Mouse (Mus musculus) myocyte (in vitro differentiated cells): Measurements from ENCODE around the gene Tmem132d. TPM values are rescaled to one million over a fixed set of nuclear protein-coding genes. Genes with fewer than 3 reads are reported as not detected.

Source experiments
- H3K27me3 ChIP-seq: one replicate; pipeline ENCODE4 v1.6.1; 2011; ENCODE audit not compliant: control insufficient read depth, insufficient read depth, insufficient read length
- H3K36me3 ChIP-seq: one replicate; pipeline ENCODE4 v1.6.1; 2011; ENCODE audit not compliant: control insufficient read depth, insufficient read depth
- H3K4me2 ChIP-seq: one replicate; pipeline ENCODE4 v1.6.1; 2011; ENCODE audit warnings: low read depth, control low read depth
- H3K4me3 ChIP-seq: one replicate; pipeline ENCODE4 v1.5.1; 2011; ENCODE audit warnings: mild to moderate bottlenecking, control low read depth, moderate library complexity
- H3K79me2 ChIP-seq: one replicate; pipeline ENCODE4 v1.6.1; 2011; ENCODE audit not compliant: control insufficient read depth, insufficient read depth
- H3ac ChIP-seq: one replicate; pipeline ENCODE4 v1.6.1; 2011; ENCODE audit not compliant: control insufficient read depth, insufficient read length
- E2F4 ChIP-seq: IDR thresholded peaks from one replicate; pipeline ENCODE4 v1.6.1; 2011; ENCODE audit warnings: mild to moderate bottlenecking, control low read depth, moderate library complexity; ENCODE audit not compliant: insufficient read depth
- MAX ChIP-seq: IDR thresholded peaks from one replicate; pipeline ENCODE4 v1.6.1; 2011; ENCODE audit warnings: low read depth, mild to moderate bottlenecking, control low read depth
- MYOD1 ChIP-seq, 3 experiments: IDR thresholded peaks; one replicate each; pipeline ENCODE4 v1.6.1; 2011; ENCODE audit warnings: control low read depth in 2 of 3, low read depth in 2 of 3, mild to moderate bottlenecking in 2 of 3, moderate library complexity in 1 of 3; ENCODE audit not compliant: insufficient read length in 2 of 3, control insufficient read depth in 1 of 3
- REST ChIP-seq: IDR thresholded peaks from one replicate; pipeline ENCODE4 v1.6.1; 2011; ENCODE audit warnings: mild to moderate bottlenecking, control low read depth, moderate library complexity; ENCODE audit not compliant: insufficient read depth, insufficient read length
- SRF ChIP-seq: IDR thresholded peaks from one replicate; pipeline ENCODE4 v1.6.1; 2011; ENCODE audit warnings: low read depth; ENCODE audit not compliant: control insufficient read depth, insufficient read length
- TCF12 ChIP-seq: IDR thresholded peaks from one replicate; pipeline ENCODE4 v1.6.1; 2011; ENCODE audit warnings: mild to moderate bottlenecking, control low read depth; ENCODE audit not compliant: poor library complexity, insufficient read depth, severe bottlenecking
- TCF3 ChIP-seq: IDR thresholded peaks from one replicate; pipeline ENCODE4 v1.6.1; 2011; ENCODE audit warnings: low read depth, control low read depth; ENCODE audit not compliant: insufficient read length
- USF1 ChIP-seq: IDR thresholded peaks from one replicate; pipeline ENCODE4 v1.6.1; 2011; ENCODE audit warnings: low read depth, mild to moderate bottlenecking, control low read depth, moderate library complexity
- polyA plus RNA-seq: library from polyadenylated mRNA; unstranded; fragments of >200 nt; fragmentation: generic; extraction: Trizol; gene quantifications from one replicate; pipeline ENCODE4 v1.2.1, GENCODE M21; 2012; ENCODE audit warnings: missing spikeins

Gene Tmem132d
- polyA plus RNA-seq, 1 experiment, result not detected

DNA sequence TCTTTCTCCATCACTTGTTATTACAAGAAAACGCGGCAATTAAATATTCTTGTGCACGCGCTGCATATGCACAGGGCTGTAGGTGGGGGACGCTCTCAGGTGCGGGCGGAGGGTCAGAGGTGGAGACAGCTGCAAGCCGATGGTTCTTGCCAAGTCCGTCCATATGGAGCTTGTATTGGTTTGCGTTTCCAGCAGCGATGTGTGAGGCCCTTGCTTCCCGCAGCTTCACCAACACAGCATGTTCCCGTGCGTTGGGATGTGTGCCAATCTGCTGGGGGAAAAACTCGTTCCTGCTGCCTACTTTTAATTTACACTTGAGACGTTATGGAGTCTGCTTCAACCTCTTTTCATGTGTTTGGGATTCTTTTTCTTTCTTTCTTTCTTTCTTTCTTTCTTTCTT is 691.5 kb downstream of the Tmem132d start:
- Histone ChIP-seq H3K4me2 (no peak overlapping the region), H3ac (no peak overlapping the region), H3K27me3 (no peaks in the 10 kb centered on the region), H3K79me2 (no peaks in the 10 kb centered on the region), H3K36me3 (no peaks in the 10 kb centered on the region), H3K4me3 (no peak overlapping the region)
- TF ChIP-seq MAX (no peak), SRF (no peak), MYOD1 (IDR thresholded peaks at IDR 0.05; ENCODE audit: control insufficient read depth in 1 of 3, insufficient read length in 2 of 3, low read depth in 2 of 3) (no peak), E2F4 (no peak), TCF12 (no peak), REST (no peak), USF1 (no peak), TCF3 (no peak)

Other genes with a start within 250 kb of the Tmem132d start
- gene Fzd10, start 167.8 kb upstream of the Tmem132d start, polyA plus RNA-seq, result not detected